Mouse (Mus musculus) cerebellum, postnatal 14 days (tissue): ENCODE measurements around the gene Cav2.

ENCODE experiments used
- DNase-seq, 2 experiments: peaks; one replicate each; pipeline ENCODE4 v3.0.0; 2021; ENCODE audit warnings: mixed read lengths in 2 of 2

The Cav2 gene

GRCm38 (mm10) chr6:17314659-17315616, 34.0 kb downstream of the Cav2 start:
- no peak for DNase-seq

GRCm38 (mm10) chr6:17316294-17317166, 35.5 kb downstream of the Cav2 start:
- DNase-seq, result no peak

DNA sequence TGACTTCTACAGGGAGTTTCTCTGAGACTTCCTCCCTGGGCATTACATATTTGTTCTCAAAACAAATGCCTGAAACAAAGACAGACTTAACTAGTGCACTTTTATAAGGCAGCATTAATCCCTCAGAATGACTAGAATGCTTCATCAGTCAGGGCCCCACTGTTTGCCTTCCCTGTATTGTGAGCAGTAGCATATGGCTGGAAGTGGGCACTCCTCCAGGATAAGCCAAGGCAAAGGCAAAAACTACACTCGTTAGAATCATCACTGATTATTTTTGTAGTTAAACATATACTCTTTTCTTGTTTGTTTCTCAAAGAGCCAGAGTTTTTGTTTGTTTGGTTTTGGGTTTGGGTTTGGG, 36.2 kb downstream of the Cav2 start:
- DNase-seq, result no peak

GRCm38 (mm10) chr6:17317944-17318343, 37.0 kb downstream of the Cav2 start:
- DNase-seq, result no peak

DNA sequence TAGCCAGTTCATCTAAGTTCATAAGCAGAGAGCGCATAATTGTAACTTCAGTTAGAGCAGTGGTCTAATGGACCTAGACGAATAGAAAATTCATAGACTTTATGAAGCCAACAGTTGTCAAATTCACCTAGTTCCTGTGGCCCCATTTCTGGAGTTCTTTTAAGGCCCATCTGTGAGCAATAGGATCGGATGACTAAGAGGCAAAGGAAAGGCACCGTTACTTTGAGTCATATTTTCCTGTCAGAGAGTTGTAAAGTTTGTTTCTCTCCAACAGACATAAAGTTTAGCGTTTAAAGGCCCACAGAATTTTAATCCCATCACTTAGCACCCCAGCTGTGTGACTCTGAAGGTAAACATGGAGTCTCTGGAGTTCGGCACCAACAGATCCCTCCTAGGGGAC, 41.0 kb downstream of the Cav2 start:
- no peak for DNase-seq

DNA sequence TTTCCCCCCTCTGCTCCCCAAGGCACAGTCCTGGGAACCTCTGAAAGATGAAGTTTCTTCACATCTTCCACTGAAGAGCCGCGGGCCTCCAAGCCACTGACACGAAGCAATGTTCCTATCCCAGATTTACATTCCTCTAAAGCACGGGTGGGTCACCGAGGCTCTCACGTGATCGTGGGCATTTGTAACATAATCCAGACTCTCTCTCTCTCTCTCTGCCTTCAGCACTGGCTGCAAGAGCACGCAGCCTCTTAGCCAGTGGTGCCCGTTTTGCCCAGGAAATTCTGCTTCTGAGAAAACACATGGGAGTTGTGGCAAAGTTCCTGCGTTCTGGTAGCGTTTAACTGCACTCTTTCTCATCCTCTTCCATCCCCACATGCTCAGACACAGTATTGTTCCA, 46.2 kb downstream of the Cav2 start:
- DNase-seq, result no peak

- no peak for DNase-seq
Observed at GRCm38 (mm10) chr6:17329801-17330200, 48.8 kb downstream of the Cav2 start.

GRCm38 (mm10) chr6:17337724-17338123, 56.7 kb downstream of the Cav2 start:
- no peak for DNase-seq
